Mouse (Mus musculus) liver, adult 10 weeks (tissue): ENCODE results near the gene 1700001L19Rik. TPM values are rescaled to one million over a fixed set of nuclear protein-coding genes. Genes with fewer than 3 reads are reported as not detected.

Source experiments
- polyA plus RNA-seq: library from polyadenylated mRNA; stranded (reverse); fragments of 350-450 nt; fragmentation: Illumina TruSeq; extraction: RNeasy Lipid Tissue Mini Kit (QIAGEN cat#74804); gene quantifications from one replicate; pipeline ENCODE4 v1.2.3, GENCODE M21; 2014; ENCODE audit warnings: low read depth, low replicate concordance

1700001L19Rik gene
- not detected for polyA plus RNA-seq

DNA sequence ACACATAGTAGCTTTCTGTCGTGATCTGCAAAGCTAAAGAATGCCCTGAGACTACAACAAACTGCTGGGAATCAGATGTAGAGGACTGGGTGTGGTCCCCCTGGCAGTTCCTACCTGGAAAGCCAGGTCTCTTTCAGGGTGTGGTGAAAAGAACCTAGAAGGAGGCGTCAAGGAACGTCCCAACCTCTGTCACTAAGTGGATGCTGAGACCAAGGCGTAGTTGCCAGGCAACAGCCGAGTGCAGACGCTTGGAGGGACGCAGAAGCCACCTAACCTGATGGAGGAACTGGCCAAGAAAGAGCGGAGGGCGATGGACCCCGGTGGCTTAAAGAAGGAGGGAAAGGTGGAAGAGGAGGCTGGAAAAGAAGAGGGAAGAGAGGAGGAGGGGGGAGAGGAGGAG lies at the start of gene 1700001L19Rik:
Gene 1700001L19Rik, plus strand, starts transcription at position 223 of the 400 bp plus-strand sequence.

DNA sequence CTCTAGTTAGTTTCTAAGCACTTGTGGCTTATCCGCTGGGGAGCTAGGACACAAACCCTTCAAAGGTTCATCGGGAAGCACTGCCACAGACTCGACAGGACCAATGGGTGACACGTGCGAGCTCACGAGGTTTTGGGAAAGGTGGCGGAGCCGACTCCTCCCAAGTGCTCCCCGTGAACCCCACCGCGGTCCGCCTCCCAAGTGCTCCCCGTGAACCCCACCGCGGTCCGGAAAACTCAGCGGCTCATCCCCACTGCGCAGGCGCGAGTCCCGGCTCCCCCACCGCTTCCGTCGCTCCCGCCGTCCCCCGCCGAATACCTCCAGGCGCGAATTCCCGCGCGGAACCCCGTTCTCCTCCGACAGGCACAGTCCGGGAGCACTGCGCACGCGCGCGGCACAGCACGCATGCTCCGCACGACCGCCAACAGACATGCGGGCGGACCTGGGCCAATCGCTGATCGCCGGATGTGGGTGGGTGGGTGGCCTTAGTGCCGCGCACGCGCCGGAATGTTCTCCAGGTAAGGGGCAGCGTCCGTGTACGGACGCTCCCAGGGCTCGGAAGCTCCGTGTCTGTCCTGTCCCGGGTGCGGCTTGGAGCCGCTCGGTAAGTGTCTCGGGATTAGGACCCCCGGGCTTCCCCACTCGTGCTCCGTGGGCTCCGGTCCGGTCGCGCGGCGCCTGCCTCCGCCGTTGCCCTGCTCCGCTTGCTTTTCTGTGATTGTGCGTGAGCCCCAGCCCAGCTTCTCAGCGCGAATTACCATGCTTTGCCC lies 15.3 kb upstream of the 1700001L19Rik start, which contains the start of the genes Mtrr and Fastkd3:
Gene Mtrr, minus strand, starts transcription at position 403 of the 770 bp plus-strand sequence.
Gene Fastkd3, plus strand, starts transcription at position 488 of the 770 bp plus-strand sequence.

Other genes with a start within 250 kb of the 1700001L19Rik start
- gene Mtrr, start 15.3 kb upstream of the 1700001L19Rik start, polyA plus RNA-seq: 2.8 TPM
- gene Fastkd3, start 15.2 kb upstream of the 1700001L19Rik start, polyA plus RNA-seq: 11.2 TPM